Comparison of ENCODE assay signal across 20 mouse cellular contexts in genomic region chr9:70382091-70382490, GRCm38 (mm10). TPM values are rescaled to one million over a fixed set of nuclear protein-coding genes. Genes with fewer than 3 reads are reported as not detected.
DNase-seq lines count a peak whose midpoint lies in the region; ATAC-seq lines count a peak whose summit lies in the region.
"Had no signal": no experiment of that assay in that cellular context is flagged by ENCODE, and none has a peak within 500 bp of the region (broad histone marks: within the 10 kb centered on the region; RNA-seq: fewer than 3 reads in every experiment).

No protein-coding gene starts in this region.

- 0 out of 2 replicates have a peak, but pooled peaks cover 3% of the 10 kb centered on the region for H3K9me3 ChIP-seq in limb, embryonic 13.5 days
- no peaks in the 10 kb centered on the region for H3K9me3 ChIP-seq in limb, embryonic 10.5 days (replicated peaks)
- H3K9me3 ChIP-seq: embryonic facial prominence, embryonic 15.5 days; G1E; heart, embryonic 10.5 days; kidney, embryonic 15.5 days; midbrain, embryonic 12.5 days had no signal

- 83% methylated on average over 12 of the region's 12 CpGs for WGBS in limb, embryonic 13.5 days
- whole genome bisulfite sequencing in limb, embryonic 10.5 days: 90% methylated on average over 12 of the region's 12 CpGs

- H3K27me3 ChIP-seq in limb, embryonic 13.5 days: no peaks in the 10 kb centered on the region
- H3K27me3 ChIP-seq in limb, embryonic 10.5 days (ENCODE audit: low read depth, poor library complexity, severe bottlenecking): no peaks in the 10 kb centered on the region
- H3K27me3 ChIP-seq: embryonic facial prominence, embryonic 15.5 days; kidney, embryonic 15.5 days; midbrain, embryonic 12.5 days had no signal

- H3K4me1 ChIP-seq in limb, embryonic 13.5 days: no peaks in the 10 kb centered on the region
- no peaks in the 10 kb centered on the region for H3K4me1 ChIP-seq in limb, embryonic 10.5 days
- H3K4me1 ChIP-seq: embryonic facial prominence, embryonic 15.5 days; heart, embryonic 10.5 days; kidney, embryonic 15.5 days; midbrain, embryonic 12.5 days had no signal

- DNase-seq in cerebellum, adult 9-10 months: peak; percentile 2
- no peak for DNase-seq in cerebellum, adult 8-10 months
- no peak for DNase-seq in limb, embryonic 10.5 days (ENCODE audit: low spot score)
- DNase-seq in layer of hippocampus, adult 9-11 months: no peak
- DNase-seq: cerebellum, postnatal 10 days; forebrain, postnatal 0 days; liver; lung, adult 18-20 months; lung, postnatal 36 days; thymus, postnatal 14 days had no signal

- no peak overlapping the region for H3K4me3 ChIP-seq in limb, embryonic 13.5 days
- no peak overlapping the region for H3K4me3 ChIP-seq in limb, embryonic 10.5 days
- H3K4me3 ChIP-seq: embryonic facial prominence, embryonic 15.5 days; heart, embryonic 10.5 days; kidney, embryonic 15.5 days; midbrain, embryonic 12.5 days had no signal

- no peak overlapping the region for H3K4me2 ChIP-seq in limb, embryonic 13.5 days (replicated peaks)
- H3K4me2 ChIP-seq: embryonic facial prominence, embryonic 15.5 days; kidney, embryonic 15.5 days; midbrain, embryonic 12.5 days had no signal

- H3K27ac ChIP-seq in limb, embryonic 13.5 days: peak overlapping the region; percentile 39; the same call in 1 of the 2 replicates
- H3K27ac ChIP-seq in limb, embryonic 10.5 days: no peak overlapping the region
- H3K27ac ChIP-seq: embryonic facial prominence, embryonic 15.5 days; heart, embryonic 10.5 days; kidney, embryonic 15.5 days; midbrain, embryonic 12.5 days had no signal

- no peak for ATAC-seq in limb, embryonic 13.5 days (ENCODE audit: low FRiP score, low read depth)
- ATAC-seq in granulocyte monocyte progenitor cell, adult 5-6 weeks (replicated peaks; ENCODE audit: poor library complexity, severe bottlenecking): peak; percentile 58
- ATAC-seq in activated CD4-positive, CD25-positive, alpha-beta regulatory T cell, adult 4 months: no peak
- ATAC-seq: forebrain, postnatal 0 days; hindbrain, embryonic 16.5 days; intestine, postnatal 0 days had no signal

- peaks cover 76% of the 10 kb centered on the region for H3K36me3 ChIP-seq in limb, embryonic 13.5 days
- peaks cover 40% of the 10 kb centered on the region for H3K36me3 ChIP-seq in limb, embryonic 10.5 days
- H3K36me3 ChIP-seq: G1E had no signal

- no peak overlapping the region for H3K9ac ChIP-seq in limb, embryonic 13.5 days
- H3K9ac ChIP-seq: embryonic facial prominence, embryonic 15.5 days; forebrain, postnatal 0 days; kidney, embryonic 15.5 days; midbrain, embryonic 12.5 days had no signal

RNA-seq across cellular contexts. Expression of gene Ccnb2, which starts 39.3 kb away (rescaled TPM):
- 178 and 189 TPM in 2 replicates for polyA plus RNA-seq in limb, embryonic 13.5 days (2015; fragmentation: Nextera tagmentation; extraction: Ambion mirVana)
- polyA plus RNA-seq in limb, embryonic 10.5 days (2016; fragmentation: Nextera tagmentation; extraction: Ambion mirVana): 223 and 245 TPM in 2 replicates
- 63.0 and 75.8 TPM in 2 replicates for total RNA-seq in granulocyte monocyte progenitor cell, adult 5-6 weeks (2014; fragmentation: Nextera tagmentation)
- 78.5 and 83.1 TPM in 2 replicates for total RNA-seq in granulocyte monocyte progenitor cell, adult 5-6 weeks (2017)
- polyA plus RNA-seq in activated CD4-positive, CD25-positive, alpha-beta regulatory T cell, adult 4 months (2017; shearing (Covaris generic)): 10 to 100 TPM; 58.6 to 77.7 TPM
